Mouse (Mus musculus) hindbrain, embryonic 13.5 days (tissue): ENCODE results near the gene Shf. TPM values are rescaled to one million over a fixed set of nuclear protein-coding genes. Genes with fewer than 3 reads are reported as not detected.
"Not testable (repeated sequence)": the region's sequence is repeated elsewhere in the genome, so short reads cannot be mapped to it uniquely, and the experiment has no call there.

Experiments used
- ATAC-seq: fragments of 200-750 bp; cut with Nextera tagmentation; 2 replicates; pipeline ENCODE4 v1.8.0; 2017; ENCODE audit warnings: moderate TSS enrichment; ENCODE audit not compliant: low FRiP score
- H3K27ac ChIP-seq: fragments of 300-500 bp; sonication (generic); 2 replicates; pipeline ENCODE4 v1.5.1; 2015; ENCODE audit warnings: inconsistent platforms, mild to moderate bottlenecking, moderate library complexity
- H3K27me3 ChIP-seq: fragments of 300-500 bp; sonication (generic); 2 replicates; pipeline ENCODE4 v1.6.1; 2015; ENCODE audit warnings: mild to moderate bottlenecking, inconsistent platforms
- H3K36me3 ChIP-seq: fragments of 300-500 bp; sonication (generic); 2 replicates; pipeline ENCODE4 v1.6.1; 2015; ENCODE audit warnings: mild to moderate bottlenecking, inconsistent platforms
- H3K4me1 ChIP-seq: fragments of 300-500 bp; sonication (generic); replicated peaks from 2 replicates; pipeline ENCODE4 v1.6.1; 2015; ENCODE audit warnings: inconsistent platforms
- H3K4me2 ChIP-seq: fragments of 300-500 bp; sonication (generic); 2 replicates; pipeline ENCODE4 v1.6.1; 2015; ENCODE audit warnings: inconsistent platforms, mild to moderate bottlenecking, moderate library complexity
- H3K4me3 ChIP-seq: fragments of 300-500 bp; sonication (generic); 2 replicates; pipeline ENCODE4 v1.5.1; 2015; ENCODE audit warnings: mild to moderate bottlenecking, inconsistent platforms
- H3K9ac ChIP-seq: fragments of 300-500 bp; sonication (generic); 2 replicates; pipeline ENCODE4 v1.6.1; 2015; ENCODE audit warnings: mild to moderate bottlenecking, inconsistent platforms
- H3K9me3 ChIP-seq: fragments of 300-500 bp; sonication (generic); 2 replicates; pipeline ENCODE4 v1.6.1; 2016; ENCODE audit warnings: inconsistent platforms
- WGBS: fragments of 180-500 bp; shearing (Covaris S2); methylation state at CpG from one replicate; pipeline ENCODE4 v1.1.7; 2015; 5-methylcytosine and 5-hydroxymethylcytosine counted together
- polyA plus RNA-seq: library from polyadenylated mRNA; unstranded; fragments of >200 nt; fragmentation: Nextera tagmentation; extraction: Ambion mirVana; gene quantifications from 2 replicates; pipeline ENCODE4 v1.2.1, GENCODE M21; 2015

The Shf gene
- polyA plus RNA-seq, 1 experiment from 2014 or later: 13.5 TPM

DNA sequence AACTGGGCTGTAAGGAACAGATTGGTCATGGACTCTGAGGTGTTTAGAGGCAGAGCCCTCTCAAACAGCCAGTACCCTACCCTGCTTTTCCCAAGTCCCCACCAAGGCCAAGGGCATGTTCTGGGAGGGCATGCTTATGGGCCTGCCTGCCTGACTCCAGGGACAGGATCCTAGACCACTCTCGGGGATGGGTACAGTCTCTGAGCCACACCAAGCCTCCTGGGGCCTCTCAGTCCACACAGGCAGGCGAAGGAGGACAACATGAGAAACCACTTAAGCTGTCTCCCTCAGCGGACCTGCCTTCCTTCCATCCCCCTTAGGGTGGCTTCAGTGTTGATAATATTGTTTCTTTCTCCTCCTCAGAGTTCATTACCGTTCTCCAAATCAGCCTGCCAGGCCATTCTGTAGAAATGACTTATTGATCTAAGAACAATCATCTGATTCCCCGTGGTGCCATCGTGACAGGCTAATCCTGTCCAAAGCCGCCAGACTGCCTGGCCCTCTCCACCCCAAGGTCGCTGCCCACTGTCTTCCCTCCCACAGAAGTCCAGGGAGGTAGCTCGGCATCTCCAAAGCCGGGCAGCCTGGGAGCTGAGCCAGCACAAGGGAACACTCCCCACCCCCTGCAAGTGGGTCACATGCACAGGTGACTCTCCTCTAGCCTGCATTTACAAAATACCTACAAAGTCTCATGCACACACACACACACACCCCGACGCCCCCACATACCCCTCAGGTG lies 14.6 kb downstream of the Shf start:
- no peaks in the 10 kb centered on the region for H3K27me3 ChIP-seq
- H3K4me3 ChIP-seq: no peak overlapping the region
- H3K36me3 ChIP-seq: peaks cover 52% of the 10 kb centered on the region
- H3K27ac ChIP-seq: peak overlapping the region; percentile 100
- peak overlapping the region; percentile 39 for H3K9ac ChIP-seq
- 52% methylated on average over 12 of the region's 12 CpGs for WGBS
- no peak for ATAC-seq
- no peak overlapping the region for H3K4me2 ChIP-seq
- H3K4me1 ChIP-seq: peaks cover 70% of the 10 kb centered on the region
- no peaks in the 10 kb centered on the region for H3K9me3 ChIP-seq

DNA sequence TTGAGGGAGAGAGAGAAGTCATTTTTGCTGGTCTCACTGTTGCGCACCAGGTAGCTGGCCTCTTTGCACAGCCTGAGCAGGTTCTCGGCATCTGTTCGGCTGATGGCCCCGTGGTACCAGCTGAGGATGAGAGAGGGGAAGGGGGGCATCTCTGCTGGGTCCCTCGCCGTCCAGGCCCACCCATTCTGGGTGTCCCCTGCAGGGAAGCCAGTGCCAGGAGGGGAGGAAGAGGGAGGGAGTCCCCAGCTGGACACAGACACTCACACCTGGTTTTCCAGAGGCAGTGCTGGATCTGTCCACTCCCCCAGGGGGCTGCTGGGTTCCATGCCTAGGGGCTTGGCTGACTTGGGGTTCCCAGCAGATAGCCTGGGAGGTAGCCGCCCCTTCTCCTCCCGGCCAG lies 15.2 kb downstream of the Shf start:
- no peak for ATAC-seq
- no peaks in the 10 kb centered on the region for H3K27me3 ChIP-seq
- peak overlapping the region; percentile 39 for H3K9ac ChIP-seq
- 74% methylated on average over 8 of the region's 8 CpGs for WGBS
- no peaks in the 10 kb centered on the region for H3K9me3 ChIP-seq
- no peak overlapping the region for H3K4me3 ChIP-seq
- H3K4me2 ChIP-seq: no peak overlapping the region
- H3K27ac ChIP-seq: peak overlapping the region; percentile 100
- peaks cover 46% of the 10 kb centered on the region for H3K36me3 ChIP-seq
- peaks cover 76% of the 10 kb centered on the region for H3K4me1 ChIP-seq

DNA sequence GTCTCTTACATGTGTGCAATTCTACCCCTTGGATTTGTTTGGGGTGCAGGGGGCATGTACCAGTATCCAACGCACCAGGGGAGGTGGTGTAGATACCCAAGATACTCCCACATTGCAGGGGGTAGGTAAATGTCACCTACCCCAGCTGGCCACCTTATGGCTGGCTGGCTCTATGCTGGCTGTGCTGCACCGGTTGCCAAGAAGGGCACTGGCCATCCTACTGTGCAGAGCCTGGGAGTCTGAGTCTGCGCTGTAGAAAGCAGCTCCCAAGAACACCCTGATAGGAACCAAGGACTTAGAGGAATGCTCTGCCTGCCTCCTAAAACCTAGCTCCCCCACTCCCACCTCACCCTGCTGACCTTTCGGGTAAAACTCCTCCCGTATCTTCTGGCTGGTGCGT lies 16.0 kb downstream of the Shf start:
- Histone ChIP-seq H3K4me2 (no peak overlapping the region), H3K9me3 (no peaks in the 10 kb centered on the region), H3K4me1 (peaks cover 82% of the 10 kb centered on the region), H3K27ac (peak overlapping the region; percentile 100), H3K27me3 (no peaks in the 10 kb centered on the region), H3K4me3 (no peak overlapping the region), H3K36me3 (peaks cover 42% of the 10 kb centered on the region), H3K9ac (peak overlapping the region; percentile 55)
- no peak for ATAC-seq
- 78% methylated on average over 6 of the region's 6 CpGs for WGBS

DNA sequence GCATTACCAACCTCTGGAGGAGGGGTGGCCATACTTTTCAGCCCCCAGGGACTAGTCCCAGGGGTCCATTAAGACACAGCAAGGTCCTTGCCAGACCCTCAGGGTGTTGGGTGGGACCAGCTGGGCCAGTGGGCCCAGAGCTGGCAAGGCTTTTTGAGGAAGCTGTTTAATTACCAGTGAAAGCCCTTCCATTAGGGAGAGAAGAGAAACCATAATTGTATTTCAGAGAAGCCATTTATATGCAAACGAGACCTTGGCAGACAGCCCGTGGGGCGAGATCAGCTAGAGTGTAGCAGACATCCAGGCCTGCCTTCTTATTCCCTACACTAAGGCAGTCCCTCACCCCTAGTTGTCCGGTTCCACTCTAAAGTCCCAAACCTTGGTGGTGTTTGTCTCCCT lies 17.0 kb downstream of the Shf start:
- Histone ChIP-seq H3K4me1 (peaks cover 87% of the 10 kb centered on the region), H3K27me3 (no peaks in the 10 kb centered on the region), H3K4me2 (0 out of 2 replicates have a peak overlapping the region, but pooled peaks have one; percentile 10), H3K36me3 (peaks cover 32% of the 10 kb centered on the region), H3K9ac (no peak overlapping the region), H3K27ac (peak overlapping the region; percentile 100), H3K9me3 (no peaks in the 10 kb centered on the region), H3K4me3 (no peak overlapping the region)
- WGBS: 20% methylated on average over 4 of the region's 4 CpGs
- peak; percentile 45 for ATAC-seq

DNA sequence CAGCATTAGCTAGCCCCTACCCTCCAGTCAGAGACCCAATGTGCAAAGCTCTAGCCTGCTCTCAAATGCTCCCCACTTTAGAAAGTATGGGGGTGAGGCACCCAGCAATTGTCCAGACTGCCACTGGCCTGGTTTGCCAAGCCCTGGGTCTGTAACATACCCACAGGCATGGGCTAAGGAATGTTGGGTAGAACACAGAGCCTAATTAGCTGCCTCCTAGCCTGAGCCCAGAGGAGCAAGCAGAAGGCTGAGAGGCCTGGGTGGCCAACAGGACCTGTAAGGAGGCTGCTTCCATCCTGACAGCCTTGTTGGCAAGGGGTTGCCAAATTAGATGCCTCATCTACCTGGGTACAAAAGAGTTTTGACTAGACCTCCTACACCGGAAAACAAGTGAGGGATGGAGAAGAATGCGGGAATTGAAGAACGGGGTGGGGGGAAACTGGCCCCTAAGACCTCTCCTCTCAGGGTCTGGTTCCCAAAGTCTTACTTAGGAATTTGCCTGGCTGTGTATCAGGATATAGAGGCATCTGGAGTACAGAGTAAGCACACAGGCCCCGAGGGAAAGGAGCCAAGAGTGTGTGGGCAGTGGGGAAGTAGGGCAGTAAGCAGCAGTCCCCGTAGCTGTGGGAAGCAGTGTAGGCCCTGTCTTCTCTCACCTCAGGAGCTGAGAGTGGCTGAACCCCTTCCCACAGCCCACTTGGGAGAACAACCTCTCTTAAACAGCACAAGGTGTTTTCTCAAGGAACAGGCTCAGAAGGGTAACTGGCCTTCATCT lies 17.6 kb downstream of the Shf start:
- Histone ChIP-seq H3K9me3 (no peaks in the 10 kb centered on the region), H3K4me1 (peaks cover 85% of the 10 kb centered on the region), H3K4me3 (no peak overlapping the region), H3K4me2 (0 out of 2 replicates have a peak overlapping the region, but pooled peaks have one; percentile 10), H3K9ac (no peak overlapping the region), H3K27ac (peak overlapping the region; percentile 100), H3K36me3 (peaks cover 26% of the 10 kb centered on the region), H3K27me3 (no peaks in the 10 kb centered on the region)
- ATAC-seq: peak; percentile 8; the same call in 1 of the 2 replicates
- WGBS: 55% methylated on average over 5 of the region's 5 CpGs

DNA sequence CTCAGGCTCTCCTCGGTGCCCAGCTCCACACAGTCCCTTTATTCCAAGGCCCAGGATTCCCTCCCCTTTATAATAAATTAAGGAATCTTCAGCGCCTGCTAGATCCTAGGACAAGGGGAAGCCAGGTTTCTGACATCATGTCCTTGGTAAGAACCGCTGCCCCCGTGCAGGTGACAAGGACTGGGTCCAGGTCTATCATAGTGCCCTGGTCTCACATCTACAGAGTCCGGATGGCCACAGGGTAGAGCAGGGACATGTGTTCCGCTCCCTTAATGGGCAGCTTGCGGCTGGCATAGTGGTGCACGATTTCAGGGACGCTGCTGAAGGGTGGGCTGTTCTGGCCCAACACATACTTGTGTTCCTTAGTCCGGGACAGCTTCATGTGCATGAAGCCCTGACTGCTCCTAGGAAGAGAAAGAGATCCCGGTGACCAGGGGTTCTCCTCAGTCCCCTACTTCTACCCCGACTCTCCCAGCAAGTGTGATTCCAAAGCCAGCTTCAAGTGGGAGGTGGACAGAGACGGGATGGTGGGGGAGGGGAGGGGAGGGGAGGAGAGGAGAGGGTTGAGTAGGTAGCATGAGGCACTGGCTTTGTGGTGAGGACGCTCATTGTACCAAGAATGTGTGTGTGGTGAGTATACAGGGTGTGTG lies 19.7 kb downstream of the Shf start:
- H3K27me3 ChIP-seq: no peaks in the 10 kb centered on the region
- peak overlapping the region; percentile 100 for H3K27ac ChIP-seq
- peak; percentile 30 for ATAC-seq
- H3K4me2 ChIP-seq: peak overlapping the region; percentile 59
- H3K4me1 ChIP-seq: peaks cover 66% of the 10 kb centered on the region
- H3K9ac ChIP-seq: peak overlapping the region; percentile 88
- H3K4me3 ChIP-seq: peak overlapping the region; percentile 47
- H3K36me3 ChIP-seq: peaks cover 14% of the 10 kb centered on the region; the same call in 1 of the 2 replicates
- WGBS: 6% methylated on average over 14 of the region's 14 CpGs
- H3K9me3 ChIP-seq: no peaks in the 10 kb centered on the region

DNA sequence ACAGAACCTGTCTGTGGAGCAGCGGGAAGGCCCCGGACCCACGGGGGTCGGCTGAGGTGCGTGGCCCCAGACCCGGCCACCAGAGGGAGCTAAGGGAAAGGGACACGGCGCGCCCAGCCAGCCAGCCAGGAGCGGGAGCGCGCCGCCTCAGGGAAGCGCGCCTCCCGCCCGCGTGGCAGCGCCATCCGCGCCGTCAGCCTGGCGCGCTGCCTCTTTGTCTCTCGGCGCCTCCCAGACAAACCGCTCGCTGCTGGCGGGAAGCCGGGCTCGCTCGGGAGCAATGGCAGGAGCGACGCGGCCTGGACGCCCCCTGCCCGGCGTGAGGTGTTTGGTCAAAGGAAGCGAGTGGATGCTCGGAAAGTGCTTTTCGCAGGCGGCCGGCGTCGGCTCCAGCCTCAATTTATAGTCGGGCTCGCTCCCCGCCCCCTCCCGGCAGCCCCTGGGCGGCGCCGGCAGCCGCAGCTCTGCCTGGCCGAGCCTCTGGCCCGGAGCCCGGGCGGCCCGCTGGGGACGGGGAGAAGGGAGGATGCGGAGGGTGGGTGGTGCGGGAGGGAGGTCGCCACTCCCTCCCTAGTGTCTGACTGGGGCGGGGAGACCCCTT lies 20.3 kb downstream of the Shf start:
- no peaks in the 10 kb centered on the region for H3K9me3 ChIP-seq
- ATAC-seq: peak; percentile 66
- H3K36me3 ChIP-seq: peaks cover 9% of the 10 kb centered on the region; the same call in 1 of the 2 replicates
- peak overlapping the region; percentile 59 for H3K4me2 ChIP-seq
- H3K4me1 ChIP-seq: peaks cover 59% of the 10 kb centered on the region
- peak overlapping the region; percentile 100 for H3K27ac ChIP-seq
- no peaks in the 10 kb centered on the region for H3K27me3 ChIP-seq
- peak overlapping the region; percentile 47 for H3K4me3 ChIP-seq
- H3K9ac ChIP-seq: peak overlapping the region; percentile 88
- 0% methylated on average over 56 of the region's 63 CpGs for WGBS

DNA sequence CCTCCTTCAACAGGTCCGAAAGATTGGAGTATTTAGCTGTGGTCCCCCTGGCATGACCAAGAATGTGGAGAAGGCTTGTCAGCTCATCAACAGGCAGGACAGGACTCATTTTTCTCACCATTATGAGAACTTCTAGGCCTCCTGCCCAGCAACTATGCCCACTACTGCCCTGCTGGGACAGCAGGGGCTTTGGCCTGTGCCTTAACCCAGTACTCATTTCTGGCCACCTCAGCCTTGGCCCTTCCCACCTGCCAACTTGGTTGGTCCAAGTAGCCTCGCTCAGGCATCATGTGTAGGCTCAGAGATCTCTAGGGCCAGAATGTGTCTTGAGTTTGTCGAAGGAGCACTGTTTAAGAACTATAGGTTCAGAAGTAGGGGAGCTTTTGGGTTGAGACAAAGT lies 21.7 kb downstream of the Shf start:
- no peaks in the 10 kb centered on the region for H3K27me3 ChIP-seq
- no peak for ATAC-seq
- no peak overlapping the region for H3K9ac ChIP-seq
- no peaks in the 10 kb centered on the region for H3K9me3 ChIP-seq
- no peak overlapping the region for H3K4me2 ChIP-seq
- H3K27ac ChIP-seq: no peak overlapping the region
- peaks cover 45% of the 10 kb centered on the region for H3K4me1 ChIP-seq
- H3K36me3 ChIP-seq: 0 out of 2 replicates have a peak, but pooled peaks cover 2% of the 10 kb centered on the region
- H3K4me3 ChIP-seq: no peak overlapping the region
- 95% methylated on average over 3 of the region's 3 CpGs for WGBS

DNA sequence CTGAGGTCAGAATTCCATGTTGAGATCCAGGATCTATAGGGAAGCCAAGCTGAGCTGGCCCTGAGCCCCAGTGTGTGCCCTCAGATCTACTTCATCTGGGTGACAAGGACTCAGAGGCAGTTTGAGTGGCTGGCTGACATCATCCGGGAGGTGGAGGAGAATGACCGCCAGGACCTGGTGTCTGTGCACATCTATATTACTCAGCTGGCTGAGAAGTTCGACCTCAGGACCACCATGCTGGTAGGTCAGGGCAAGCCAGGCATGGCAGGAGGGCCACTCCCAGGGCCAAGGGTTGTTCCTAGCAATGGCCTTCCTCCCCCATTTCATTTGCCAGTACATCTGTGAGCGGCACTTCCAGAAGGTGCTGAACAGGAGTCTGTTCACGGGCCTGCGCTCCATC lies 22.8 kb downstream of the Shf start:
- ATAC-seq, H3K27ac ChIP-seq, H3K4me3 ChIP-seq, H3K9me3 ChIP-seq, H3K9ac ChIP-seq, H3K4me2 ChIP-seq, H3K27me3 ChIP-seq, H3K36me3 ChIP-seq: not testable (repeated sequence)
- peaks cover 35% of the 10 kb centered on the region for H3K4me1 ChIP-seq
- 85% methylated on average over 6 of the region's 6 CpGs for WGBS

DNA sequence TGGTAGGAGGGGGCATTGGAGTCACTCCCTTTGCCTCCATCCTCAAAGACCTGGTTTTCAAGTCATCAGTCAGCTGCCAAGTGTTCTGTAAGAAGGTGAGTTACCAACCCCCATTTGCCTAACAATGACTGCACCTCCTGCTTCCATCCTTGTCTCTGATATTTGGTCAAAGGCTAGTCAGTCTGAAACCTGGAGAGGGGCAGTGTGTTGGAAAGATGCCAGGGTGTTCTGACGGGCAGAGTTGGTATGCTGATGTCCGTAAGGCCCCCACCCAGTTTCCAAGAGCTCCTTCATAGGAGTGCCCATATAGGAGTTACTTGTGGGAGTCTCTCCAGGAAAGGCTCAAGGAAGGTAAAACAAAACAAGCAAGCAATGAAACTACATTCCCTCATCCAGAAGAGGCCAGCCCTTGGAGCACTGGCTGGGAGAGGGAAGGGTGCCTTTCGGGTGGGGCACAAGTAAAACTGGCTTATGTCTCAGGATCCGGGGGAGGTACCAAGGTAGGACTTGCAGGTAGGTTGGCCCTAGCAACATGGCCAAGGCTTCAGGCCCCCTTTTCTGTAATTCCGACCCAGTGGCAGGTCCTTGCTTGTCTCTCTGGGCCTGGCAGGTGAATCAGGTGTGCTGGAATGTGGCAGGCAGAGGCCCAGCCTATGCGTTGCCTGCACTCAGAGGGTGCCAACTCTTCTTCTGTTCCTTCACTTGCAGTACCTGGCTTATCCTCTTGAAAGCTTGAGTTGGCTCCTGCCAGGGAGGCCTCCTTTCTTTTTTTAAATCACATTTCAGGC lies 23.7 kb downstream of the Shf start:
- Histone ChIP-seq H3K4me2 (no peak overlapping the region), H3K9me3 (no peaks in the 10 kb centered on the region), H3K9ac (no peak overlapping the region), H3K36me3 (0 out of 2 replicates have a peak, but pooled peaks cover 2% of the 10 kb centered on the region), H3K27me3 (no peaks in the 10 kb centered on the region; the same call in 1 of the 2 replicates), H3K4me1 (peaks cover 28% of the 10 kb centered on the region), H3K4me3 (no peak overlapping the region), H3K27ac (no peak overlapping the region)
- WGBS: 90% methylated on average over 6 of the region's 6 CpGs
- no peak for ATAC-seq

DNA sequence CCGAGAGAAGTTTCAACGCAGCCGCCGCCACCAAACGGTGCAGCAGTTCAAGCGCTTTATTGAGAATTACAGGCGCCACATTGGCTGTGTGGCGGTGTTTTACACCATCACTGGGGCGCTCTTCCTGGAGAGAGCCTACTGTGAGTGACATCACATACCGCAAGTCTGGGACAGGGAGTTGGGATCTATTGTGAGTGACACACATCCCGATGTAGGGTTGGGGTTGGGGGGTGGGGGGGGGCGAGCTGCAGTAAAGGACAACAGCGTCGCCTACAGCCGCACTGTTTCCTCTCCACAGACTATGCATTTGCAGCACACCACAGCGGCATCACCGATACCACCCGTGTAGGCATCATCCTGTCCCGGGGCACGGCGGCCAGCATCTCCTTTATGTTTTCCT lies 31.7 kb downstream of the Shf start:
- no peaks in the 10 kb centered on the region for H3K36me3 ChIP-seq
- ATAC-seq: no peak
- peak overlapping the region; percentile 36 for H3K4me2 ChIP-seq
- H3K9ac ChIP-seq: no peak overlapping the region
- no peak overlapping the region for H3K4me3 ChIP-seq
- no peaks in the 10 kb centered on the region for H3K4me1 ChIP-seq
- peaks cover 8% of the 10 kb centered on the region; the same call in 1 of the 2 replicates for H3K27me3 ChIP-seq
- 61% methylated on average over 21 of the region's 21 CpGs for WGBS
- no peak overlapping the region for H3K27ac ChIP-seq
- H3K9me3 ChIP-seq: no peaks in the 10 kb centered on the region
